Mouse (Mus musculus): ENCODE data around the gene Slc7a5. TPM values are rescaled to one million over a fixed set of nuclear protein-coding genes. Genes with fewer than 3 reads are reported as not detected.

Gene Slc7a5
- total RNA-seq, 2 experiments from 2014 or later: 150 to 153 TPM

- DNase-seq: no peak
- intact Hi-C loops (cut with DNase I): no loop called here
Observed at GRCm38 (mm10) chr8:121889317-121889716, 18.2 kb downstream of the Slc7a5 start.

GRCm38 (mm10) chr8:121887547-121887946 is 19.9 kb downstream of the Slc7a5 start:
- intact Hi-C loops (cut with DNase I): no loop called here
- DNase-seq: no peak

GRCm38 (mm10) chr8:121885433-121885832 is 22.1 kb downstream of the Slc7a5 start:
- peak; percentile 57 for DNase-seq
- intact Hi-C loops (cut with DNase I): no loop called here

GRCm38 (mm10) chr8:121885001-121885400 is 22.5 kb downstream of the Slc7a5 start:
- intact Hi-C loops (cut with DNase I): no loop called here

GRCm38 (mm10) chr8:121884181-121884580 is 23.3 kb downstream of the Slc7a5 start:
- peak; percentile 74 for DNase-seq
- intact Hi-C loops (cut with DNase I): no loop called here

More at GRCm38 (mm10) chr8:121885001-121885400, 22.5 kb downstream of the Slc7a5 start:
- peak; percentile 48 for DNase-seq

- DNase-seq: no peak
- intact Hi-C loops (cut with DNase I): no loop called here
Observed at GRCm38 (mm10) chr8:121881921-121882320, 25.6 kb downstream of the Slc7a5 start.

- DNase-seq: no peak
- intact Hi-C loops (cut with DNase I): no loop called here
Observed at GRCm38 (mm10) chr8:121880818-121881217, 26.7 kb downstream of the Slc7a5 start.

GRCm38 (mm10) chr8:121879712-121880111 is 27.8 kb downstream of the Slc7a5 start:
- DNase-seq: no peak

GRCm38 (mm10) chr8:121877828-121878480 is 29.5 kb downstream of the Slc7a5 start:
- DNase-seq: no peak
- intact Hi-C loops (cut with DNase I): no loop called here

More at GRCm38 (mm10) chr8:121879712-121880111, 27.8 kb downstream of the Slc7a5 start:
- intact Hi-C loops (cut with DNase I): no loop called here

GRCm38 (mm10) chr8:121877212-121877611 is 30.3 kb downstream of the Slc7a5 start:
- DNase-seq: no peak
- intact Hi-C loops (cut with DNase I): no loop called here

GRCm38 (mm10) chr8:121875517-121875916 is 32.0 kb downstream of the Slc7a5 start:
- intact Hi-C loops (cut with DNase I): no loop called here
- no peak for DNase-seq

GRCm38 (mm10) chr8:121875045-121875444 is 32.4 kb downstream of the Slc7a5 start:
- intact Hi-C loops (cut with DNase I): no loop called here
- no peak for DNase-seq

GRCm38 (mm10) chr8:121874031-121874430 is 33.5 kb downstream of the Slc7a5 start:
- DNase-seq: no peak
- intact Hi-C loops (cut with DNase I): no loop called here

GRCm38 (mm10) chr8:121871833-121872440 is 35.6 kb downstream of the Slc7a5 start:
- intact Hi-C loops (cut with DNase I): no loop called here
- DNase-seq: no peak

GRCm38 (mm10) chr8:121870190-121870589 is 37.3 kb downstream of the Slc7a5 start:
- intact Hi-C loops (cut with DNase I): no loop called here
- no peak for DNase-seq

GRCm38 (mm10) chr8:121868896-121869295 is 38.6 kb downstream of the Slc7a5 start:
- DNase-seq: no peak
- intact Hi-C loops (cut with DNase I): no loop called here

- no peak for DNase-seq
- intact Hi-C loops (cut with DNase I): no loop called here
Observed at GRCm38 (mm10) chr8:121868196-121868595, 39.3 kb downstream of the Slc7a5 start.

GRCm38 (mm10) chr8:121865356-121865755 is 42.1 kb downstream of the Slc7a5 start:
- no peak for DNase-seq

GRCm38 (mm10) chr8:121861806-121862548 is 45.5 kb downstream of the Slc7a5 start:
- peak; percentile 58 for DNase-seq
- intact Hi-C loops (cut with DNase I): no loop called here

More at GRCm38 (mm10) chr8:121865356-121865755, 42.1 kb downstream of the Slc7a5 start:
- intact Hi-C loops (cut with DNase I): no loop called here

GRCm38 (mm10) chr8:121861276-121861675 is 46.2 kb downstream of the Slc7a5 start:
- DNase-seq: no peak
- intact Hi-C loops (cut with DNase I): no loop called here

- DNase-seq: peak; percentile 76
- intact Hi-C loops (cut with DNase I): no loop called here
Observed at GRCm38 (mm10) chr8:121857747-121858146, 49.7 kb downstream of the Slc7a5 start.

GRCm38 (mm10) chr8:121857331-121857730 is 50.2 kb downstream of the Slc7a5 start:
- DNase-seq: peak; percentile 50
- intact Hi-C loops (cut with DNase I): no loop called here
